Mouse (Mus musculus) 3134 (cell line): Measurements from ENCODE around the gene Emid1.
A peak's percentile ranks its signal among the peaks of the same experiment; 100 is the strongest.

ENCODE experiments used
- DNase-seq: peaks from one replicate; pipeline ENCODE4 v3.0.0-alpha.2; 2011; ENCODE audit warnings: low spot score; ENCODE audit not compliant: insufficient read length; ENCODE audit errors: extremely low read depth

Emid1 gene

DNA sequence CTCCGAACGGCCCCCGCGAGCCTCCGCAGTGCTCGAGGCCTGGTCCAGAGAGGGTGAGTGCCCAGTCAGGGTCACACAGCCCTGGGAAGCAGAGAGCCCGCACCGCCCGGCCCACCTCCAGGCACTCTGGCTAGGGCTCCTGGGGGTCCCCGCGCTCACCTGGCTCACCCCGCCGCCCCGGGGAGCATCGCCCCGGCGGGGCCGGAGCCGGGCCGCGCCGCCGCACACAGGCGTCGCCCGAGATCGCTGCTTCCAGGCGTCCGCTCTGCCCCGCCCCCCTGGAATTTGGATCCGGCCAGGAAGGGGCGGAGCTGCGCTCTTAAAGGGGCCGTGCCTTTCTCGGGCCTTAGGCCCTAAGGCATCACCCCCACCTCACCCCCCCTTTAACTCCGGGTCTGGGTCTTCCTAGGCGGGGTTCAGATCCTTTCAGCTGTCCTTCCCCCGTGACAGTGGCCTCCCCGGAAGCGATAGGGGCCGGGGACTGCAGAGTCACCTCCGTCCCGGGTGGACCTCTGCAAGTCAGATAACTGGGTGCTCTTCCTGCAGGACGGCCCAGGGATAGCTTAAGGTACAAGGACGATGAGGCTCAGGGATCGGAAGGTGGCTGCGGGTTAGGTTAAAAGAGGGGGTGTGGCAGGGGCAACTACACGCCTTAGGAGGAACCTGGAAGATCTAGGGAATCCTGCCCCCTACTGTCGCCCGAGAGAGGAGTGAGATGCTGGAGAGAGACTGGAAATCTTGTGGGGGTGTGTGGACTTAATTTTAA, 86.8 kb downstream of the Emid1 start, which contains the start of gene Gas2l1:
Gene Gas2l1 (minus strand): TSS at position 272 of the 766 bp plus-strand sequence.
- DNase-seq: peak; percentile 93

DNA sequence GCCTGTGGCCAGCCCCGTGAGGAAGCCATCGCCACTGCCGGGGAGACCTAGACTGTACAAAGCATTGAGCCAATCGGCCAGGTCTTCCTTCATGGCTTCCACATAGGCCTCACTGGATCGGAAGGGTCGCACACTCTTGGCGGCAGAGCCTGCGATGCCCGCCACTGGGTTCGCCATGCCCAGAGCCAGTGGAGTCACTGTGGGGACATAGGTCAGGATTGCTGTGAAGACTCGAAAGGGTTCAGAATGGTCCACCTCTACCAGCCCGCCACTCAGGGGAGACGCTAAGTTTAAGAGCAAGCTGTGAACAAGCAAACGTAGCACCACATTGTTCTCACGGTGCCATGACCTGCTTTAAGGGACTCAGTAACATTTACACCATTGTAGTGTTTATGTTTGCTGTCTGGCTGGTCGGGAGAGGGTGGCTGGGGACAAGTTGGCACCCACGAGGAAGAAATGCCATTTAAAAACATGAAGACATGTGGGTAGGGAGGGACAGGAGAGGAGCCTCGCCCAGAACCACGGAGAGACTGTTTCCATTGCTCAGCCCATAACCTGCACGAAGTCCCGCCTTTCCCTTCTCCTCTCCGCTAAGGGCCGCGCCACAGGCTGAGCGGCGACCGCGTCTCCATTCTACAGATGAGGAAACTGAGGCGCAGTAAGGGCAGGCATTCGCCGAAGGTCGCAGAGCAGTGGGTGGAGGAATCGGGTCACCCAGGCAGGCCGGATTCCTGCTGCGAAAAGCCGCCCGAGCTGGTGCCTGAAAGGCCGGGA, 87.6 kb downstream of the Emid1 start:
- DNase-seq: peak; percentile 46

DNA sequence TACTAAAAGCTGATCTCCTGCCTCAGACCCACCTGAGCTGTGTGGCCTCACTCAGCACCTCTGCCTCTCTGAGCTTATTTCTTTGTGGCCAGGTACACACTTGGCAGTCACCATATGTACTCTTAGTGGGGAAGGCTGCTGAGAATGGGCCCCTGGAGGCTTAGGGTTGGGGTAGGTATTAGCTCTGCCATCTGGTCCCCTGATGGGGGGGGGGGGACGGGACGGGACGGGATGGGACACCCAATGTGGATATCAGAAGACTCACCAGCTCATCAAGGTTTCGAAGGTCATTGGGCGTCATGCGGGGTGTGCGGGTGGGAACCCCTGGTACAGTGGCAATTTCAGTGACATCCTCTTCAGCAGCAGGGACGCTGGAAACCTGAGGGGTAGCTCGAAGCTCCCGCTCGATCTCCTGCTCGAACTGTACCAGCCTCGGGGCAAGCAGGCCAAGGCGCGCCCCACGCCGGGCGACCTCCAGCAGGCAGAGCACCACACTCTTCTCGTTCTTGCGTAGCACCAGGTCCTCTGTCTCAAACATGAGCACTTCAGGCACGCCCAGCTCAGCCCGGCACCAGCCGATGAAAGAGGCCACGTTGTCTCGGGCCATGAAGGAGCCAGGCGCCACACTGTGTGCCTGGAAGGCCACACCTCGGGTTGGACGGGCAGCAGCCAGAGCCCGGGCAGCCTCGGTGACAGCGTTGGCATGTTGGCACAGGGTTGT, 88.3 kb downstream of the Emid1 start:
- DNase-seq: peak; percentile 39

GRCm38 (mm10) chr11:5062860-5063505, 89.1 kb downstream of the Emid1 start:
- no peak for DNase-seq

GRCm38 (mm10) chr11:5062326-5062725, 89.7 kb downstream of the Emid1 start:
- no peak for DNase-seq

DNA sequence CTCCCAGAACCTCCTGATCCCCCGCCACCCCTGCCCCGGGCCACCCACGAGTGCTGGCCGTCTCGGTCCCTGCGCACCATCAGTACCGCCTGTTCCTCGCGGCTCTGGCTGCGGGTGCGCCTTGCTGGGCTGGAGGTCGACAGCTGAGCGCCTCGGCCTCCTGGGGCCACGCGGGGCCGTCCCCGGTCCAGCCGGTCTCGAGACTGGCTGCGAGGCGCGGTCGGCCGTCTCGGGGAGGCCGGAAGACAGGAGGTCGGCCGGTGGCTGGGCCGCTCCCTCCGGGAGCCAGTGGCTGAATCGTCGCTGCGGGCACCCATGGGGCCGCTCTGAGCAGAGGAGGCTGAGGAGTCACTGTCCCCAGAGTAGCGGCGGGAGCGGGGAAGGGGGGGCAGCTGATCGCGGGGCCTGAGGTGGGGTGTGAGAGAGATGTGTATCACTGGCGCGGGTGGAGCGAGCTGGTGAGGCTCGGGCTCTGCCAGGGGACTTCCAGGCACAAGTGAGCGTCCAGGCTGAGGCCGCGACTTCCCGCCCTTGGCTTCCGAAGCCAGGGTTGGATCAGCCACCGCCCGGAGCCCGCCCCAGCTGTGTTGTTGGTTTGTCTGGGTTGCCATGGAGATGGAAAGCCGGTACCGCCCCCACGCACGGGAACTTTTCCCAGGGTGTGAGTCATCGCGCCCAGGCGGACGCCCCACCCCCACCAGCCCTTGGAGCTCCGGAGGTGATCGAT, 90.5 kb downstream of the Emid1 start:
- DNase-seq: no peak

- DNase-seq: no peak
These were observed 91.2 kb downstream of the Emid1 start for GRCm38 (mm10) chr11:5060756-5061412.

DNA sequence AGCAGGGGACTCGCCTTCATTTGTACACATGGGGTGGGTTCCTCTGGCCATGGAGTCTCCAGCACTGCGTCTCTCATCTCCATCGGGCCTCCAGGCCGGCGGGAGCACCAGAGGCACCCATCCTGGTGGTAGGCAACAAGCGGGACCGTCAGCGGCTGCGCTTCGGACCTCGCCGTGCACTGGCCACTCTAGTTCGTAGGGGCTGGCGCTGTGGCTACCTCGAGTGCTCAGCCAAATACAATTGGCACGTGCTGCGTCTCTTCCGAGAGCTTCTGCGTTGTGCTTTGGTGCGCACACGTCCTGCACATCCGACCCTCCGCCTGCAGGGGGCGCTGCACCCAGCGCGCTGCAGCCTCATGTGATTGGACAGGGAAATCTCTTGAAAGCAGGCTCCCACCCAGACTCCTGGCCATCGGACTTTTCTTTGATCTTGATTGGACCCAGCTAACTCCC, 92.3 kb downstream of the Emid1 start:
- DNase-seq: peak; percentile 45

GRCm38 (mm10) chr11:5059230-5059629, 92.8 kb downstream of the Emid1 start:
- DNase-seq: no peak

DNA sequence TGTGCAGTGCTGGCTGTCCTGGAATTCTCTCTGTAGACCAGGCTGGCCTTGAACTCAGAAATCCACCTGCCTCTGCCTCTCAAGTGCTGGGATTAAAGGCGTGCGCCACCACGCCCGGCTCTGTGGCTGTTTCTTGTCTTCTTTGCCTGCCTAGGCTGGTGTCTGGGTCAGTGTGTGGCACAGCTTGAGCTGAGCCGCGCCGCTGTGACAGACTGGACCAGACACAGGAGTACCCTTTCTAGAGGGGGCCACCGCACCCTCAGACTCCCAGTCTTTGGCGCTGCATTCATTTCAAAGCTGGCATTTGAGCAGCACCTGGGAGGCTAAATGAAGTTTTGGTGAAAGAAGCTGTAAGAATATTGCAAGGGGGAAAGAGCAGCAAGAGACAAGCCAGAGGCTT, 93.3 kb downstream of the Emid1 start:
- no peak for DNase-seq

DNA sequence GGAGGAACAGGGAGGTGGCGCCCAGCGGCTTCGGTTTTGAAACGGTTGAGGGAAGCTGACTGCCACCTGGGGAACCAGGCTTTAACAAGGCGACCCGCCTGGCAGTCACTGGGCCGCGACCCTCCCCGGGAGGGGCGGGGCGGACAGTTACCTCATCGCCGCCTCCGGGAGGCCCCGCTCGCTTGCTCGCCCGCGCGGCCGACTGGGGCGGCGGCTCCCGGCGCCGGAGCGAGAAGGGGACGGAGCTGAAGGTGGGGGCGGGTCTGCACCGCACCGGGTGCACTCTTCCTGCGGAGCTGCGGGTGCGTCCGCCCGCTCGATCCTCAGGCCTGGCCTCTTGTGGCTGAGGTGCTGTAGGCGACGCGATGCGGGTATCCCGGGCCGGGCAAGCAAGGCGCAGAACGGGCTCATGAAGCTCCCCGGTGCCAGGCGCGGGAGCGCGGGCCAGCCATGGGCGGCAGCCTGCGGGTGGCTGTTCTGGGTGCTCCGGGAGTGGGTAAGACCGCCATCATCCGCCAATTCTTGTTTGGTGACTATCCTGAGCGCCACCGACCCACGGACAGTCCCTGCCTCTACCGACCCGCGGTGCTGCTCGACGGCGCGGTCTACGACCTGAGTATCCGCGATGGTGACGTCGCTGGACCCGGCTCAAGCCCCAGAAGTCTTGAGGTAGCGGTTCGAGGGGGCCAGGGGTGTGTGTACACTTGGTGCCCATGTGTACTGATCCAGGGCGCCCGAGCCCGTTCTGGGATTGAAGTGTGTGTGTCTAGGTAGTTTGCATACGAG, 94.0 kb downstream of the Emid1 start, which contains the start of gene Rasl10a:
Gene Rasl10a (plus strand): TSS at position 273 of the 786 bp plus-strand sequence.
- no peak for DNase-seq

GRCm38 (mm10) chr11:5057541-5057855, 94.6 kb downstream of the Emid1 start:
- DNase-seq: no peak

DNA sequence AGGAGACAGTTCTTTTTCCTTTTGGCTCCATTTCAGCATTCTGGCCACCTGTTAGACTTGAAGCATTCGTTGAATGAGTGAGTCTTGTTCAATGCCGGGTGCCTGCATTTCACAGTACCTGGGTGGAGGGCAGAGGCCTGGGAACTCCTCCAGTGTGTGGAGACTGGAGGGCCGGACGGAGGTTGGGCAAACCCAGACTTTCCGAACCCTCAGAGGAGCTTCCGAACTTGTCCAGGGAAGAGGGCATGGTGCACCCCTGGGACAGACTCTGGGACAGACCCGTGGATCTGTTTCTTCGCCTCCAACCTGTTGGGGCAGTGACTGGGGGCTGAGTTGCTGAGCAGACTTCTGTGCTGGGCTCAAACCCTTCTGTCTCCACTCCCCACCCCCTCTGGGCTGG, 95.0 kb downstream of the Emid1 start:
- no peak for DNase-seq
